Mouse (Mus musculus): ENCODE measurements around the gene Dcaf10.
A peak's percentile ranks its signal among the peaks of the same experiment; 100 is the strongest.
"Not testable (repeated sequence)": the region's sequence is repeated elsewhere in the genome, so short reads cannot be mapped to it uniquely, and the experiment has no call there.

Dcaf10 gene

GRCm38 (mm10) chr4:45341669-45342249 is at the start of gene Dcaf10:
Dcaf10 (plus strand) TSS chr4:45342101.
- DNase-seq (ENCODE audit: low spot score), result peak; percentile 92

- peak; percentile 67 for DNase-seq (ENCODE audit: low spot score)
These were observed 45.0 kb upstream of the Dcaf10 start, which contains the start of gene Trmt10b for GRCm38 (mm10) chr4:45296662-45297564. Trmt10b (plus strand) TSS chr4:45297127.

GRCm38 (mm10) chr4:45305536-45305935 is 36.4 kb upstream of the Dcaf10 start:
- no peak for DNase-seq (ENCODE audit: low spot score)

- no peak for DNase-seq (ENCODE audit: low spot score)
These were observed 33.9 kb upstream of the Dcaf10 start for GRCm38 (mm10) chr4:45308046-45308445.

GRCm38 (mm10) chr4:45308606-45309005 is 33.3 kb upstream of the Dcaf10 start:
- DNase-seq (ENCODE audit: low spot score), result no peak

- no peak for DNase-seq (ENCODE audit: low spot score)
These were observed 30.8 kb upstream of the Dcaf10 start for GRCm38 (mm10) chr4:45311056-45311455.

- DNase-seq (ENCODE audit: low spot score), result peak; percentile 85
These were observed 21.6 kb upstream of the Dcaf10 start for GRCm38 (mm10) chr4:45320159-45320816.

GRCm38 (mm10) chr4:45331139-45331538 is 10.8 kb upstream of the Dcaf10 start:
- DNase-seq (ENCODE audit: low spot score), result no peak

- no peak for DNase-seq (ENCODE audit: low spot score)
These were observed 9.4 kb upstream of the Dcaf10 start for GRCm38 (mm10) chr4:45332466-45332865.

- no peak for DNase-seq (ENCODE audit: low spot score)
These were observed 675 bp upstream of the Dcaf10 start for GRCm38 (mm10) chr4:45341226-45341625.

- DNase-seq (ENCODE audit: low spot score), result peak; percentile 76
These were observed 620 bp downstream of the Dcaf10 start, which contains the start of gene Exosc3 for GRCm38 (mm10) chr4:45342286-45343155. Exosc3 (minus strand) TSS chr4:45342732.

- DNase-seq (ENCODE audit: low spot score), result no peak
These were observed 14.8 kb downstream of the Dcaf10 start for GRCm38 (mm10) chr4:45356653-45357052.

GRCm38 (mm10) chr4:45371261-45371660 is 29.4 kb downstream of the Dcaf10 start:
- no peak for DNase-seq (ENCODE audit: low spot score)

GRCm38 (mm10) chr4:45374879-45375278 is 33.0 kb downstream of the Dcaf10 start:
- DNase-seq (ENCODE audit: low spot score), result no peak

GRCm38 (mm10) chr4:45376573-45376972 is 34.7 kb downstream of the Dcaf10 start:
- DNase-seq (ENCODE audit: low spot score), result no peak

- not testable (repeated sequence) for DNase-seq (ENCODE audit: low spot score)
These were observed 39.1 kb downstream of the Dcaf10 start for GRCm38 (mm10) chr4:45380903-45381580.

- DNase-seq (ENCODE audit: low spot score), result not testable (repeated sequence)
These were observed 40.2 kb downstream of the Dcaf10 start for GRCm38 (mm10) chr4:45382133-45382532.

- DNase-seq (ENCODE audit: low spot score), result not testable (repeated sequence)
These were observed 45.4 kb downstream of the Dcaf10 start for GRCm38 (mm10) chr4:45387296-45387695.

- no peak for DNase-seq (ENCODE audit: low spot score)
These were observed 50.2 kb downstream of the Dcaf10 start for GRCm38 (mm10) chr4:45392099-45392498.

GRCm38 (mm10) chr4:45392572-45392971 is 50.7 kb downstream of the Dcaf10 start:
- DNase-seq (ENCODE audit: low spot score), result no peak

GRCm38 (mm10) chr4:45392994-45393393 is 51.1 kb downstream of the Dcaf10 start:
- DNase-seq (ENCODE audit: low spot score), result no peak
